Comparison of ENCODE assay signal across 8 mouse cellular contexts in genomic region chr2:152143279-152144157, GRCm38 (mm10). TPM values are rescaled to one million over a fixed set of nuclear protein-coding genes. Genes with fewer than 3 reads are reported as not detected.
DNase-seq lines count a peak whose midpoint lies in the region; ATAC-seq and TF ChIP-seq lines count a peak whose summit lies in the region.

Tcf15 (plus strand) TSS chr2:152143561.

- H3K9me3 ChIP-seq in liver, embryonic 14.5 days (ENCODE audit: control insufficient read depth, low read length) = no peaks in the 10 kb centered on the region
- no peaks in the 10 kb centered on the region for H3K9me3 ChIP-seq in neural tube, embryonic 13.5 days

- H3K36me3 ChIP-seq in liver, embryonic 14.5 days (replicated peaks; ENCODE audit: control insufficient read depth, insufficient read depth, low read depth) = no peaks in the 10 kb centered on the region
- H3K36me3 ChIP-seq in neural tube, embryonic 13.5 days = no peaks in the 10 kb centered on the region

- DNase-seq in cerebellum, adult 2 months = no peak
- DNase-seq in cerebellum, adult 8-10 months = no peak
- peak; percentile 59 for DNase-seq in c-Kit-positive CD71-positive TER-119-positive erythroid progenitor cells, embryonic 14.5 days (ENCODE audit: low spot score)
- peak; percentile 43 to 73 for DNase-seq in gastrocnemius, postnatal 4 days (ENCODE audit: low spot score in 2 of 2)
- peak; percentile 5 for DNase-seq in induced T-regulatory cell, adult 2 months (ENCODE audit: low read depth)
- peak in 2 of 3 experiments; percentile 13 to 17 for DNase-seq in liver, embryonic 14.5 days (ENCODE audit: low read depth in 3 of 3, low spot score in 3 of 3)

- peaks cover 4% of the 10 kb centered on the region for H3K27me3 ChIP-seq in cerebellum, adult 2 months (ENCODE audit: control insufficient read depth, insufficient read depth, low read length)
- H3K27me3 ChIP-seq in liver, embryonic 14.5 days (ENCODE audit: control insufficient read depth, insufficient read depth, low read length) = peaks cover 45% of the 10 kb centered on the region
- peaks cover 48% of the 10 kb centered on the region for H3K27me3 ChIP-seq in neural tube, embryonic 13.5 days

- no peak within 1 kb of the TSS for H3K9ac ChIP-seq in liver, embryonic 14.5 days (replicated peaks)
- H3K9ac ChIP-seq in neural tube, embryonic 13.5 days = peak within 1 kb of the TSS; percentile 71

- WGBS in cerebellum, adult 2 months = 1% methylated on average over 116 of the region's 118 CpGs
- WGBS in liver, embryonic 14.5 days (ENCODE audit: insufficient replicate concordance) = under 1% methylated on average over 113 of the region's 118 CpGs
- 1% methylated on average over 115 of the region's 118 CpGs for WGBS in neural tube, embryonic 13.5 days

- H3K4me3 ChIP-seq in cerebellum, adult 2 months (replicated peaks; ENCODE audit: insufficient read depth, low read depth, low read length) = peak within 1 kb of the TSS; percentile 37
- peak within 1 kb of the TSS in 1 of 2 experiments; percentile 43; a peak in 2 of 4 replicates for H3K4me3 ChIP-seq in liver, embryonic 14.5 days (ENCODE audit: insufficient read depth in 1 of 2, low read depth in 2 of 2, low read length in 2 of 2)
- H3K4me3 ChIP-seq in neural tube, embryonic 13.5 days = peak within 1 kb of the TSS; percentile 52

- peak within 1 kb of the TSS; percentile 49 for H3K4me2 ChIP-seq in liver, embryonic 14.5 days (ENCODE audit: low read depth)
- peak within 1 kb of the TSS; percentile 82 for H3K4me2 ChIP-seq in neural tube, embryonic 13.5 days

- peak; percentile 71 for ATAC-seq in liver, embryonic 14.5 days (ENCODE audit: insufficient read depth)
- peak; percentile 64 for ATAC-seq in neural tube, embryonic 13.5 days (ENCODE audit: low read depth)
- no peak for ATAC-seq in CD4-positive, CD25-positive, alpha-beta regulatory T cell, adult 4 months

- TF ChIP-seq EP300 in liver, embryonic 14.5 days (IDR thresholded peaks at IDR 0.05; ENCODE audit: low read depth) = no peak

- H3K27ac ChIP-seq in cerebellum, adult 2 months (ENCODE audit: insufficient read depth, low read length) = no peak within 1 kb of the TSS
- H3K27ac ChIP-seq in liver, embryonic 14.5 days = no peak within 1 kb of the TSS
- 0 out of 2 replicates have a peak within 1 kb of the TSS, but pooled peaks have one; percentile 28 for H3K27ac ChIP-seq in neural tube, embryonic 13.5 days (replicated peaks)

- no peak for TF ChIP-seq CTCF in cerebellum, adult 2 months (IDR thresholded peaks at IDR 0.05; ENCODE audit: borderline replicate concordance, insufficient read depth, low read depth, low read length)
- TF ChIP-seq CTCF in liver, embryonic 14.5 days (IDR thresholded peaks at IDR 0.05; ENCODE audit: low read depth) = no peak

- TF ChIP-seq POLR2A in cerebellum, adult 2 months (IDR thresholded peaks at IDR 0.05; ENCODE audit: borderline replicate concordance, insufficient read depth, low read length) = no peak

- H3K4me1 ChIP-seq in cerebellum, adult 2 months (ENCODE audit: control insufficient read depth, insufficient read depth, low read length) = peaks cover 7% of the 10 kb centered on the region
- no peaks in the 10 kb centered on the region for H3K4me1 ChIP-seq in liver, embryonic 14.5 days (replicated peaks; ENCODE audit: control insufficient read depth in 2 of 2, insufficient read depth in 2 of 2, low read length in 1 of 2)
- H3K4me1 ChIP-seq in neural tube, embryonic 13.5 days (replicated peaks) = peaks cover 70% of the 10 kb centered on the region

RNA-seq across cellular contexts. Expression of gene Tcf15, which starts in this region (rescaled TPM):
- polyA plus RNA-seq in cerebellum, adult 2 months (2012; rRNA removed) = 2.6 TPM in 2 replicates
- 10 to 100 TPM; 18.4 to 21.9 TPM for total RNA-seq in gastrocnemius, postnatal 4 days (2021)
- 0.11 and 0.17 TPM in 2 replicates for polyA plus RNA-seq in liver, embryonic 14.5 days (2012; rRNA removed)
- not detected in 2 replicates for polyA plus RNA-seq in liver, embryonic 14.5 days (2014; fragmentation: Nextera tagmentation; extraction: Ambion mirVana)
- 6.9 and 7.4 TPM in 2 replicates for polyA plus RNA-seq in neural tube, embryonic 13.5 days (2015; fragmentation: Nextera tagmentation; extraction: Ambion mirVana)
- not detected for polyA plus RNA-seq in CD4-positive, CD25-positive, alpha-beta regulatory T cell, adult 4 months (2017; shearing (Covaris generic))

Comparison
In these comparisons a context has a peak if more than half of its experiments do, and no peak if none do; other contexts are left out.
1. Peak in DNase-seq, ATAC-seq and H3K4me2 ChIP-seq in liver, embryonic 14.5 days; RNA of the gene not detected or under 1 TPM.
2. DNase-seq: peak in c-Kit-positive CD71-positive TER-119-positive erythroid progenitor cells, embryonic 14.5 days (single experiment), gastrocnemius, postnatal 4 days (2 of 2) and induced T-regulatory cell, adult 2 months (single experiment); none in cerebellum, adult 2 months (0 of 2) and cerebellum, adult 8-10 months (single experiment).